In the genomic region with DNA sequence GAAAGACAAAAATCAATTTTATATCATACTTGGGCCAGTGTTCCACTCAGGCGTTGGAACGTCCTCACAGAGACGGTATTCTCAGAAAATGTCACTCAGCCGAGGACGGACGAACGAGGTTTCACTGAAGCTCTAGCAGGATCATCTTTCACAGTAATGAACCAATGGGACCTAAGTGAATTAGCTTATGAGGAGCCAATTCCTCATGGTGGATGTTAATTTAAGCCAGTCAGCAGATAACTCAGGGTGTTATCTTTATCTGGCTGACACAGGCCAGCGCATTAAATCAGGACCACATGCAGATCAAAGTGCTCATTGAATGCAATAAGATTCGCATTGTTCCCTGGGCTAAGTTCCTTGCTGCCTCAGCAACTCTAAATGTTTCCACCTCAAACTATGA, we compare ENCODE assay signal across 10 mouse cellular contexts. TPM values are rescaled to one million over a fixed set of nuclear protein-coding genes. Genes with fewer than 3 reads are reported as not detected.
DNase-seq lines count a peak whose midpoint lies in the region; ATAC-seq and TF ChIP-seq lines count a peak whose summit lies in the region.
"Had no signal": no experiment of that assay in that cellular context is flagged by ENCODE, and none has a peak within 500 bp of the region (broad histone marks: within the 10 kb centered on the region; RNA-seq: fewer than 3 reads in every experiment).

No protein-coding gene starts in this region.

- H3K4me1 ChIP-seq in heart, embryonic 16.5 days (ENCODE audit: control insufficient read depth, insufficient read depth, low read length): peaks cover 20% of the 10 kb centered on the region
- H3K4me1 ChIP-seq in forebrain, embryonic 13.5 days: peaks cover 12% of the 10 kb centered on the region
- peaks cover 28% of the 10 kb centered on the region for H3K4me1 ChIP-seq in midbrain, embryonic 12.5 days
- H3K4me1 ChIP-seq: liver, embryonic 13.5 days had no signal

- TF ChIP-seq CTCF in brain, embryonic 14.5 days (IDR thresholded peaks at IDR 0.05; ENCODE audit: borderline replicate concordance, extremely low read depth, insufficient read depth, insufficient read length): no peak

- no peak for TF ChIP-seq POLR2A in brain, embryonic 14.5 days (IDR thresholded peaks at IDR 0.05; ENCODE audit: borderline replicate concordance, extremely low read depth, insufficient read depth, insufficient read length, poor library complexity, severe bottlenecking)

- no peak overlapping the region for H3K4me3 ChIP-seq in heart, embryonic 16.5 days (ENCODE audit: low read length)
- H3K4me3 ChIP-seq in forebrain, embryonic 13.5 days: no peak overlapping the region
- H3K4me3 ChIP-seq in midbrain, embryonic 12.5 days: no peak overlapping the region
- H3K4me3 ChIP-seq: liver, embryonic 13.5 days had no signal

- no peak for DNase-seq in heart, postnatal 10 days
- peak; percentile 81 for DNase-seq in brain, embryonic 14.5 days (ENCODE audit: low read depth)
- DNase-seq in right cerebral cortex, postnatal 10 days (ENCODE audit: low spot score in 2 of 2): no peak
- no peak for DNase-seq in left cerebral cortex, postnatal 4 days
- DNase-seq: liver, embryonic 13.5 days had no signal

- 0 out of 2 replicates have a peak overlapping the region, but pooled peaks have one; percentile 47 for H3K9ac ChIP-seq in heart, embryonic 16.5 days (ENCODE audit: low read length)
- H3K9ac ChIP-seq in forebrain, embryonic 13.5 days: no peak overlapping the region
- H3K9ac ChIP-seq in midbrain, embryonic 12.5 days (replicated peaks): no peak overlapping the region
- H3K9ac ChIP-seq: liver, embryonic 13.5 days had no signal

- H3K9me3 ChIP-seq in heart, embryonic 16.5 days (replicated peaks; ENCODE audit: control insufficient read depth, low read length): no peaks in the 10 kb centered on the region
- no peaks in the 10 kb centered on the region for H3K9me3 ChIP-seq in forebrain, embryonic 13.5 days (replicated peaks)
- no peaks in the 10 kb centered on the region for H3K9me3 ChIP-seq in midbrain, embryonic 12.5 days
- H3K9me3 ChIP-seq: liver, embryonic 13.5 days had no signal

- H3K27ac ChIP-seq in heart, embryonic 16.5 days (ENCODE audit: low read length): peak overlapping the region; percentile 68
- peak overlapping the region; percentile 68 for H3K27ac ChIP-seq in forebrain, embryonic 13.5 days
- peak overlapping the region; percentile 88 for H3K27ac ChIP-seq in midbrain, embryonic 12.5 days (replicated peaks)
- H3K27ac ChIP-seq: liver, embryonic 13.5 days had no signal

- H3K36me3 ChIP-seq in heart, embryonic 16.5 days (ENCODE audit: control insufficient read depth, insufficient read depth): no peaks in the 10 kb centered on the region
- peaks cover 6% of the 10 kb centered on the region; the same call in 1 of the 2 replicates for H3K36me3 ChIP-seq in forebrain, embryonic 13.5 days (ENCODE audit: poor library complexity, severe bottlenecking)
- H3K36me3 ChIP-seq in midbrain, embryonic 12.5 days: peaks cover 21% of the 10 kb centered on the region
- H3K36me3 ChIP-seq: liver, embryonic 13.5 days had no signal

- intact Hi-C loops in heart, postnatal 10 days (cut with DNase I): loop anchor here (2.0 kb wide), 1 partner anchor 88 kb away; no protein-coding TSS in a partner anchor
- intact Hi-C loops in left cerebral cortex, postnatal 4 days (cut with DNase I): no loop called here

- no peaks in the 10 kb centered on the region for H3K27me3 ChIP-seq in heart, embryonic 16.5 days (ENCODE audit: control insufficient read depth, insufficient read depth, low read length)
- H3K27me3 ChIP-seq in forebrain, embryonic 13.5 days: peaks cover 14% of the 10 kb centered on the region
- peaks cover 22% of the 10 kb centered on the region for H3K27me3 ChIP-seq in midbrain, embryonic 12.5 days
- H3K27me3 ChIP-seq: CH12.LX; liver, embryonic 13.5 days had no signal

- WGBS in heart, embryonic 16.5 days: 33% methylated on average over 9 of the region's 9 CpGs
- WGBS in forebrain, embryonic 13.5 days: 19% methylated on average over 9 of the region's 9 CpGs
- WGBS in midbrain, embryonic 12.5 days: 14% methylated on average over 9 of the region's 9 CpGs

- peak overlapping the region; percentile 17; the same call in 1 of the 2 replicates for H3K4me2 ChIP-seq in heart, embryonic 16.5 days (ENCODE audit: low read depth, low read length)
- peak overlapping the region; percentile 34 for H3K4me2 ChIP-seq in forebrain, embryonic 13.5 days
- H3K4me2 ChIP-seq in midbrain, embryonic 12.5 days (replicated peaks): peak overlapping the region; percentile 47
- H3K4me2 ChIP-seq: liver, embryonic 13.5 days had no signal

- no peak for ATAC-seq in heart, embryonic 16.5 days (replicated peaks; ENCODE audit: extremely low read depth, insufficient read depth, low FRiP score)
- ATAC-seq in forebrain, embryonic 13.5 days: peak; percentile 10
- peak; percentile 62 for ATAC-seq in midbrain, embryonic 12.5 days (ENCODE audit: low FRiP score, low read depth)
- no peak for ATAC-seq in monocyte, adult 5-6 weeks (replicated peaks; ENCODE audit: insufficient number of reproducible peaks, low FRiP score, low TSS enrichment, poor library complexity, severe bottlenecking)

RNA-seq across cellular contexts. Expression of gene Cdca7l, which starts 53.0 kb away (rescaled TPM):
- 14.9 and 17.4 TPM in 2 replicates for polyA plus RNA-seq in heart, embryonic 16.5 days (2015; fragmentation: Nextera tagmentation; extraction: Ambion mirVana)
- 1 to 10 TPM; 2.1 to 2.2 TPM for total RNA-seq in heart, postnatal 10 days (2021)
- 5.6 and 6.9 TPM in 2 replicates for polyA plus RNA-seq in brain, embryonic 14.5 days (2012; rRNA removed)
- polyA plus RNA-seq in forebrain, embryonic 13.5 days (2015; fragmentation: Nextera tagmentation; extraction: Ambion mirVana): 20.4 and 27.0 TPM in 2 replicates
- polyA plus RNA-seq in midbrain, embryonic 12.5 days (2016; fragmentation: Nextera tagmentation; extraction: Ambion mirVana): 26.0 and 28.6 TPM in 2 replicates
- total RNA-seq in monocyte, adult 5-6 weeks (2017): 24.7 to 80.2 TPM (median 33.5 TPM) in 3 replicates
- total RNA-seq in left cerebral cortex, postnatal 4 days (2021): 1 to 10 TPM; 2.6 to 3.7 TPM

Comparison
In these comparisons a context has a peak if more than half of its experiments do, and no peak if none do; other contexts are left out.
1. ATAC-seq: peak in forebrain, embryonic 13.5 days (single experiment) and midbrain, embryonic 12.5 days (single experiment); none in heart, embryonic 16.5 days (single experiment) and monocyte, adult 5-6 weeks (single experiment).
2. Peak in every context shown above with its lines, with median percentiles within 50 percentile points of each other: H3K27ac ChIP-seq and H3K4me2 ChIP-seq.